Comparison of ENCODE assay signal across 39 mouse cellular contexts in genomic region chr8:12572814-12573534, GRCm38 (mm10). TPM values are rescaled to one million over a fixed set of nuclear protein-coding genes. Genes with fewer than 3 reads are reported as not detected.
DNase-seq lines count a peak whose midpoint lies in the region; ATAC-seq lines count a peak whose summit lies in the region.
"Had no signal": no experiment of that assay in that cellular context is flagged by ENCODE, and none has a peak within 500 bp of the region (broad histone marks: within the 10 kb centered on the region; RNA-seq: fewer than 3 reads in every experiment).

Spaca7 (plus strand) TSS chr8:12573029.

- 60% methylated on average over 14 of the region's 14 CpGs for WGBS in kidney, embryonic 16.5 days

- no peaks in the 10 kb centered on the region for H3K4me1 ChIP-seq in kidney, embryonic 16.5 days (ENCODE audit: insufficient read depth, low read length)
- H3K4me1 ChIP-seq: embryonic facial prominence, embryonic 12.5 days; forebrain, embryonic 15.5 days; hindbrain, embryonic 12.5 days; limb, embryonic 15.5 days; liver, embryonic 13.5 days; megakaryocyte, embryonic 14.5 days; neural tube, embryonic 15.5 days; stomach, embryonic 15.5 days had no signal

- peak within 1 kb of the TSS; percentile 26; the same call in 1 of the 2 replicates for H3K4me2 ChIP-seq in kidney, embryonic 16.5 days (replicated peaks; ENCODE audit: low read depth, low read length)
- H3K4me2 ChIP-seq: embryonic facial prominence, embryonic 12.5 days; forebrain, embryonic 15.5 days; hindbrain, embryonic 12.5 days; limb, embryonic 15.5 days; liver, embryonic 13.5 days; neural tube, embryonic 15.5 days; stomach, embryonic 15.5 days had no signal

- ATAC-seq in kidney, embryonic 16.5 days (ENCODE audit: low FRiP score, low TSS enrichment) = 0 out of 2 replicates have a peak, but pooled peaks have one; percentile 9
- ATAC-seq: CD4-positive, CD25-positive, alpha-beta regulatory T cell, adult 4 months; forebrain, embryonic 15.5 days; hindbrain, postnatal 0 days; lung, postnatal 0 days had no signal

- 0 out of 2 replicates have a peak within 1 kb of the TSS, but pooled peaks have one; percentile 8 for H3K27ac ChIP-seq in kidney, embryonic 16.5 days (ENCODE audit: low read length)
- H3K27ac ChIP-seq: embryonic facial prominence, embryonic 12.5 days; forebrain, embryonic 15.5 days; gastrocnemius, adult 2 months; hindbrain, embryonic 12.5 days; hindbrain, postnatal 0 days; limb, embryonic 15.5 days; liver, embryonic 13.5 days; neural tube, embryonic 15.5 days; stomach, embryonic 15.5 days had no signal

- intact Hi-C loops in heart, postnatal 25 days (cut with DNase I) = no loop called here

- no peaks in the 10 kb centered on the region for H3K9me3 ChIP-seq in kidney, embryonic 16.5 days (ENCODE audit: low read length)
- H3K9me3 ChIP-seq: embryonic facial prominence, embryonic 12.5 days; forebrain, embryonic 15.5 days; hindbrain, embryonic 12.5 days; limb, embryonic 15.5 days; liver, embryonic 13.5 days; megakaryocyte, embryonic 14.5 days; neural tube, embryonic 15.5 days; stomach, embryonic 15.5 days had no signal

- H3K27me3 ChIP-seq in kidney, embryonic 16.5 days (ENCODE audit: insufficient read depth, low read length) = no peaks in the 10 kb centered on the region
- H3K27me3 ChIP-seq: forebrain, embryonic 15.5 days had no signal

- H3K9ac ChIP-seq in kidney, embryonic 16.5 days (replicated peaks; ENCODE audit: low read length) = no peak within 1 kb of the TSS
- H3K9ac ChIP-seq: embryonic facial prominence, embryonic 12.5 days; forebrain, embryonic 15.5 days; hindbrain, embryonic 12.5 days; limb, embryonic 15.5 days; liver, embryonic 13.5 days; neural tube, embryonic 15.5 days; stomach, embryonic 15.5 days had no signal

- H3K4me3 ChIP-seq in kidney, embryonic 16.5 days (ENCODE audit: low read length) = 0 out of 2 replicates have a peak within 1 kb of the TSS, but pooled peaks have one; percentile 14
- H3K4me3 ChIP-seq: embryonic facial prominence, embryonic 12.5 days; forebrain, embryonic 15.5 days; gastrocnemius, adult 2 months; hindbrain, embryonic 12.5 days; limb, embryonic 15.5 days; liver, embryonic 13.5 days; megakaryocyte, embryonic 14.5 days; neural tube, embryonic 15.5 days; stomach, embryonic 15.5 days had no signal

- no peaks in the 10 kb centered on the region for H3K36me3 ChIP-seq in kidney, embryonic 16.5 days (ENCODE audit: insufficient read depth, low read length)
- H3K36me3 ChIP-seq: embryonic facial prominence, embryonic 12.5 days; forebrain, embryonic 15.5 days; hindbrain, embryonic 12.5 days; limb, embryonic 15.5 days; liver, embryonic 13.5 days; neural tube, embryonic 15.5 days; stomach, embryonic 15.5 days had no signal

- no peak for DNase-seq in kidney, adult 9 months
- DNase-seq in NIH3T3 (ENCODE audit: low read depth) (peak; percentile 5), ZHBTc4 (ENCODE audit: low read depth, low spot score) (peak; percentile 28)
- peak; percentile 13 for DNase-seq in kidney, postnatal 10 days
- DNase-seq in embryo, embryonic 9.5 days (ENCODE audit: extremely low spot score) = no peak
- no peak for DNase-seq in heart, postnatal 25 days (ENCODE audit: low spot score)
- DNase-seq: adrenal gland, postnatal 10 days; cerebellum, adult 11 months; cerebellum, adult 9-10 months; cerebellum, postnatal 36 days; gastrocnemius, adult 2 months; gastrocnemius, postnatal 36 days; heart, postnatal 36 days; liver, embryonic 13.5 days; lung, adult 18-20 months; lung, postnatal 4 days; midbrain, embryonic 14.5 days; retina, postnatal 1 day; right cerebral cortex, postnatal 14 days; thymus, adult 2 months; thymus, postnatal 36 days had no signal

RNA-seq across cellular contexts. Expression of gene Spaca7, which starts in this region (rescaled TPM):
- polyA plus RNA-seq in kidney, embryonic 16.5 days (2015; fragmentation: Nextera tagmentation; extraction: Ambion mirVana) = 1.1 and 1.3 TPM in 2 replicates
- total RNA-seq in heart, postnatal 25 days (2021) = not detected
- total RNA-seq: adrenal gland, postnatal 10 days; gastrocnemius, adult 2 months; gastrocnemius, postnatal 36 days; heart, adult 8-10 months; heart, postnatal 36 days; hindbrain, postnatal 0 days; layer of hippocampus, adult 18-20 months; layer of hippocampus, postnatal 10 days; left cerebral cortex, adult 18-20 months; left cerebral cortex, postnatal 25 days had no signal
- polyA plus RNA-seq: CD4-positive, CD25-positive, alpha-beta regulatory T cell, adult 4 months; embryonic facial prominence, embryonic 12.5 days; forebrain, embryonic 15.5 days; heart, embryonic 14.5 days; hindbrain, embryonic 12.5 days; hindbrain, postnatal 0 days; limb, embryonic 15.5 days; liver, embryonic 13.5 days; lung, postnatal 0 days; midbrain, embryonic 14.5 days; neural tube, embryonic 15.5 days; small intestine, adult 2 months; stomach, embryonic 15.5 days; thymus, adult 2 months had no signal

Comparison
In these comparisons a context has a peak if more than half of its experiments do, and no peak if none do; other contexts are left out.
1. DNase-seq: peak in NIH3T3 (single experiment), ZHBTc4 (single experiment) and kidney, postnatal 10 days (single experiment); none in kidney, adult 9 months (single experiment), embryo, embryonic 9.5 days (single experiment) and heart, postnatal 25 days (single experiment).